Mouse (Mus musculus) embryo, embryonic 9.5 days (tissue): ENCODE data around the gene Gabrg3.
A peak's percentile ranks its signal among the peaks of the same experiment; 100 is the strongest.

Source experiments
- DNase-seq: peaks from one replicate; pipeline ENCODE4 v3.0.0-alpha.2; 2017; ENCODE audit errors: extremely low spot score

The Gabrg3 gene

DNA sequence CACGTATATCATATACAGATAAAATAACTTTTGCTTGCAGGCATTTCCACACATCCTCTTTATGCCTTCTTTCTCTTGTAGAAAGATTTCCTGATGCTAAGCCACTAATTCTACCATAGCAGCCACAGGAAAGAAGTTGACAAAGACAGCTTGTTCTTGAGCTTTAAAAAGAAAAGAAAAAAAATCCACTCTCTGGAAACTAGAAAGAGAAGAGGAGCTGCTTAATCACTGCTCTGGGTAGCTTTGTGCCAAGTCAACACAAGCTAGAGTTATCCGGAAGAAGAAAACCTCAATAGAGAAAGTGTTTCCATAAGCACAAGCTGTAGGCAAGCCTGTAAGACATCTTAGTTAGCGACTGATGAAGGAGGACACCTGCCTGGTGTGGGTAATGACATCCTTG is 321.6 kb downstream of the Gabrg3 start:
- DNase-seq: no peak

- no peak for DNase-seq
These were observed 335.9 kb downstream of the Gabrg3 start for GRCm38 (mm10) chr7:57050906-57051635.

DNA sequence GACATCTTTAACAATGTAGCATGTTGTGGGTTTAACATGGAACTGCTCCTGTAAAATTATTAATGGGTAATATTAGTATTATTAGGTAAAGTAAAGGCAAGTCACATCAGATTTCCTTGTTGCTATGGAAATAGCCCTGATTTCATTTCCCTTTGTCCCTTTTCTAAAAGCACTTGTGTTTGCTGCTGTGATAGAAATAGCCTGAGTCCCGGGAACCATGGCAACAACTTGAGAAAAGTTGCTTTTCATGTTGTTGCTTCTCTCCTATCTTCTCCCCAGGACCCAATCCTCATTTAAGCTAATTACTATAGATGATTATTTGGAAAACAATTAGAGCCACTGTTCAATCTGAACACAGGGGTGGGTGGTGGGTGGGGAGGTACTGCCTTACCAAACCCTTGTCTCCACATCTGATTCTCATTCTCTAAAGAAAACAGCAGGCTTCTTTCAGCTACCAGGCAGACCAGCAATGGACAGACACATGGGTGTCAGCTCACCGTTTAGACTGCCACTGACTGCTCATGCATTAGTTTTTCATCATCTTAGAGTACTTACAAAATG is 349.0 kb downstream of the Gabrg3 start:
- no peak for DNase-seq

GRCm38 (mm10) chr7:57000585-57001261 is 386.3 kb downstream of the Gabrg3 start:
- DNase-seq: no peak

DNA sequence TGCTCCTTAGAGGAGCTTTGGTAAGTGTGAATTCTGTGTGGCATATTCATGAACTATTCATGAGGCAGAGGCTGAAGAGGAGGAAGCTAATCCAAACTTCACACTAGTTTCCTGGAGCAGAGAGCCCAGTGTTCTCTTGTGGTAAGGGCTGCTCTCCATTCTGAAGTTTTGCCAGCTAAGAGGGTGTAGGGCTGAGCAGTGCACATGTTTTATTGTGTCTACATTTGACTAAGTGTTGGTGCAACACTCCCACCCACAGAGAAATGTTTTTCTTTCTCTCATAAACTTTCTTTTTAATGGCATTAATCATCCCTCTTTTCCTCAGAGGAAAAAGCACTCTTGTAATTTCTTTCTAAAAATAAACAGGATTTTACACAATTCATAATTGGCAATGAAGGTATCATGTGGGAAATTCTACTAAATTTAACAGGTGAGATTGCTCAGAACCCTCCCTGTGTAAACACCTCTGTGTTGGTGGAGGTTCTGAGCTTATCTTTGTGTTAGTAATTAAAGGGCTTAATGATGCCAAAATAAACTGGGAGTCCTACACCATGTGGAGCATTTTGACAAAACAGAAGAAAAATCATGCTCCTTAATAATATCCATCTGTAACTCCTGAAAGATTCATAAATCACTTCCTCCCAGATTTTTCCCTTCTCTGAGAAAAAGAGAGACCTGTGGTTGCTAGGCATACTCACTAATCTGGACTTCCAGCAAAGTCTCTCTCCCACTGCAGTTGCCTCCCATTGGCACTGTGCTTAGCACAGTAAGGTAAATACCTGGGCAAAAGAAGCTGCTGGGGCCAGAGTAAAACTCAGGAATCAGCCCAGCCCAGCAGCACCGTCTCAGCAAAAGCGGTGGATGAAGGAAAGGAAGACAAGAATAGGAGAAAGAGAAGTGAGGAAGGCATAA is 389.0 kb downstream of the Gabrg3 start:
- no peak for DNase-seq

- DNase-seq: peak; percentile 7
These were observed 440.6 kb downstream of the Gabrg3 start for GRCm38 (mm10) chr7:56946398-56946797.

DNA sequence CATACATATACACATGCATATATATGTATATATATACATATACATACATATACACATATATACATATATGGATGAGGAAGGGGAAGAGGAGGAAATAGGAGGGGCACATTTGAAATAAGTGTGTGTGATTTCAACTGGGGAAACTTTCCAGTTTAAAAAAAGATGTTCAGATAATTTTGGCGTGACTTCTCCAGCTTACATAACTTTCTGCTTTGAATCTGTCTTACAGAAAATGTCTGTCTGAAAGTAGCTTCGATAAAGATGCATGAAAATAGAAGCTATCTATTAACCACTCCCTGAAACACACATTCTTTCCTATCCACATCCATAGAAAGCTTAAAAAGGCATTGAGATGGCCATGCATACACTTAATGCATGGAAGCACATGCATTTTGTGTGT is 445.4 kb downstream of the Gabrg3 start:
- no peak for DNase-seq

DNA sequence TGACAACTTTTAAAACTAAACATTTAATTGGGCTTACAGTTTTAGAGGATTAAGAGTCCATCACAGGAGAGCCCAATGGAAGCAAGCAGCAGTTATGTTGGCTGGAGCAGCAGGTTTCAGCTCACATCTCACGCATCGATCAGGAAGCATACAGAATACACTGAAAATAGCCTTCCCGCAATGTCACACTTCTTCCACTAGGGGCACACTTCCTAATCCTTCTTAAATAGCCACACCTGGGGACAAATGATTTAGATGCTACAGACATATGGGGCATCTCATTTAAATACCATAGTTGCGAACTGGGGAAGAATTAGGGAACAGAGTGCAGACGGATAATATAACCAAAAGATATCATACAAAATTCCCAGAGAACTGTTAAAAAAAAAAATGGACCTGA is 449.0 kb downstream of the Gabrg3 start:
- no peak for DNase-seq

DNA sequence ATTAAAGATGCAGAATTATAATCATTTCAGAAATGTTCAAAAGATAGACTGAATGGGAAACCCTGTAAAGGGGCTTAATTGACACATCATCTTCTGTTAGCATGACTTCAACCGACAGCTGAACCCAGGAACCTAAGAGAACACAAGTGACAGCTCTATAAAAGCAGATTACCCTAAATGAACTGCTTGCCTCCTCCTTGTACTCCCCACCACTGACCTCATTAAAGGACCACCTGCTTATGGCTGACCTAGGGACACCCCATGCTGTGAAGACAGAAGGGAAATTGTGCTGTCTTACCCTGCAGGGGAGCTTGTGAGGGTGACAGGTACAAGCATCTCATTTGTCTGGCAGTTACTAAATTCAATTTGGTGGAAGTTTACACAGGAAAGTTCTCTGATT is 467.5 kb downstream of the Gabrg3 start:
- DNase-seq: no peak

- no peak for DNase-seq
These were observed 472.1 kb downstream of the Gabrg3 start for GRCm38 (mm10) chr7:56914862-56915261.

- DNase-seq: no peak
These were observed 487.2 kb downstream of the Gabrg3 start for GRCm38 (mm10) chr7:56899762-56900161.

DNA sequence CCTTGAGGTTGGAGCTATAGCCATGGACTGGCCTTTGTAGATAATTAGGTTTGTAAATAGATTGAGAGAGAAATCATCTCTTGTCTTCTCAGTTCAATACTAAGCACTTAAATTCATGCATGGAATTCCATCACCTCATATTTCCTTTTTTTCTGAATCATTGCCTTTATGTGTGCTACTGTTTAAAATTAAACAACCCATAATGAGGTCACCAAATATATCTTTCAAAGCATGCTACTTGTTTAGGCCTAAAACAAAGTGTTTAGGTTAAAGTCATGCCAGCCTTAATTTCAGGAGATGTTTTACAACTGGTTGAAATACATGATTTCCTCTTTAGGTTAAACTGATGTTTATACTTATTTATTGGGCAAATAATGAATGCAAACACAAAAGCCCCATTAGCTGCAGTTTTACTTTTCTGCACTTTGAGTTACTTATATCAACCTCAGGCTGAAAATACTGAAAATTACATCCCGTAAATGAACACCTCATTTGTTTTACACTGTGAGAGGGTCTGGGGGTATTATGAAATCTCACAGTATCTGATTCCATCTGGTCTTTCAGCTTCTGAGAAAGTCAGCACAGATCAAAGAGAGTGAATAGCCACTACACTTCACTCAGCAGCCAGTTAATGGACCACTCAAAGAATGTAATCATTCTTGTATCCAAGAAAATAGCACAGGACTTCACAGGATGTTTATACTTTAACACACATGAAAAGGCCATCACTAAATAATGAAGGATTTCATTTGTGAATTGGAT is 519.5 kb downstream of the Gabrg3 start:
- no peak for DNase-seq

DNA sequence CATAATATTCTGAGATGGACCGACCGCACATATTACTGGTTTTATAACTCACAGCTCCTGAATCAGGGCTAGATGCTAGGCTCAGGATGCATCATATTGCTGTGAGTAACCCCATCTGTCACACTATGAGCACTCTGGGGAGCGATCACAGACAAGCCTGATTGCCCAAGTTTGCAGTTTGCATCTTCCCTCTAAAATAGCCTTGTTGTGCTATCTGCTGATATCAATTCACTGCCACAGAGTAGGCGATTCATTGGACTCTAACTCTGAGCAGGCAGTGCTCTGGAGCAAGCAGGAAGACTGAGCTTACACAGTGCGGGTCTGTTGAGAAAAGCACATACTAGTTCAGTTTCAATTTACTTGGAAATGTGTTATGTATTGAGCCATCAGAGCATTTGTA is 543.4 kb downstream of the Gabrg3 start:
- no peak for DNase-seq

GRCm38 (mm10) chr7:56825446-56825845 is 561.5 kb downstream of the Gabrg3 start:
- no peak for DNase-seq

- no peak for DNase-seq
These were observed 585.1 kb downstream of the Gabrg3 start for GRCm38 (mm10) chr7:56801841-56802240.

DNA sequence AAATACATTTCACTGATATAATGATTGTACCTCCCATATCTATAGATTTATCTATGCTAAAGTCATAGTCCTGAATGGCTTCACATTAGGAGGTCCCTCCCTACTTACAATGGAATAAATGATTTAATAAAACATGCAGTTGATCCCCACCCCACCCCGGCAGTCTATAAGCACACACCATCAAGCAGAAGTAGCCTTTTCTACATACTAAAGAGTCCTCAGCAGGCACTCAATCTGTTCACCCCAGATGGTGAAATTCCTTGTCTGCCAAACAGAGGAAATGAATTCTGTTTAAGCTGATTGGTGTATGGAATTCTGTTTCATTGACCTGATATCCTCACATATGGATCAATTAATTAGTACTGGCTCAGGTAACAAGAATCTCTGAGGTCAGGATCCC is 607.9 kb downstream of the Gabrg3 start:
- no peak for DNase-seq

DNA sequence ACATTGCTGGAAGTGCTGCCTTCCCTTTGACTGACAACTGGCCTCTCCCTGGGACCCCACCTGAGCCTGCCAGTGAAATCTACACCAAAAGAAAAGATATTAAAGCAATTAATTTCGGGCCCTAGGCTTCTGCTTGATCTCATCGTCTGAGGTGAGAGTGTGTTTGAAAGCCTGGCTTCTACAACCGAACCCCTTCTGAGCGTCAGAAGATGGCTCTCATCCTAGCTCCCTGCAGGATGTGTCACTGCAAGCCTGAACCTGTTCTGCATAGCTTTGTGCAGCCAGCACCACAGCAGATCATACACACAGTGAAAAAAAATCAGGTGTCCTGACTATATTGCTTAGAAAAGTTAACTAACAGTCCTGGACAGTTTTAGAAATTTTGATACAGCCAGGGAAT is 618.8 kb downstream of the Gabrg3 start:
- no peak for DNase-seq

DNA sequence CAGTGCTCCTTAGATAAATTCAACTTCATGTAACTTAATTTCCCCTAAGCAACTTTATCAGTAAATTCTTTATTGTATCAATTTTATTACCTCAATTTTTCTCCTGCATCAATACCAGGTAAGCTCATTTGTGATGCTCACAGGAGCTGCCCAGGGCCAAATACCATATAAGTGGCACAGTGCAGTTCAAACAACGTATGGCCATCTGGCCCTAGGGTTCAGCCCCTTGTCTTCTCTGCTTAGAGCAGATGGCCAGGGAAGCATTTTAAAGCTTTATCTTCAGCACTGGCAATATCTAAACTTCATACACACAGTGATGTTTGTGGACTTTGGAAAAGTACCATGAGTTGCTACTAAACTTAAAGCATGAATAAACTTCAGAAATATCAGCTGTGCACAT is 619.2 kb downstream of the Gabrg3 start:
- no peak for DNase-seq

- peak; percentile 4 for DNase-seq
These were observed 621.2 kb downstream of the Gabrg3 start for GRCm38 (mm10) chr7:56765612-56766445.

DNA sequence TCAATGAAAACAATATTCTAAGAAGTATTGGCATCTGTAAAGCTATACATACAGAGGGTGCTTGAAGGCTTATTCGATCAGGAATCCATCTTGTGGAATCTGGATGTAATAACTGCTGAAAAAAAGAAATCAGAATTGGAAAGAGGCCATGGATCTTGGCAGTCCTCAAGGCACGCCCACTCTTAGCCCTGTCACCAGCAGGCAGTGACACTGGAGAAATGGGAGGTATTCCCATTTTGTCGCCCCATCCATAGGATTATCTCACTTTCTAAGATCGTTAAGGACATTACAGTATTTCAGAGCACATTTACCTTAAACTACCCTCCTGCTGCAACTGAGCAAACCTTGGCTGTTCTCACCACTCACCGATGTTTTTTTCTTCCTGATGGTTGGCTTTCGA is 657.8 kb downstream of the Gabrg3 start:
- DNase-seq: no peak
